14 mouse cellular contexts compared by ENCODE assay signal in the genomic region with DNA sequence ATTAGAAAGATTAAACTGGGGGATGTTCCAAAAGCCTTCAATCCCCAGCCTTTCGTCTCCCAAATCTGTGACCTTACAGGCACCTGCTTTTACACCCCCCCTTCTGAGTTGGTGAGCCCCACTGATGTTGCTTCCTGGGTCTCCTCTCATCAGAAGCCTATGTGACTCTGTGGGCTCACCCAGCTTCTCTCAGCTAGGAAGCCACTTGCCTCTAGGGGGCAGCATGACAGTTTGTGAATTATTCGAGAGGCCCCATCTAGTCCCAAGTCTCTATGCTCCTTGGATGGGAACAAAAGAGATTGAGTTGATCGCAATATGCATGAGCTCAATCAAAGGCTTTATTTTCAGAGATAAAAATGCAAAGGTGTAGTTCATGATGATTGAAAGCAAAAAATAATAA.
A peak's percentile ranks its signal among the peaks of the same experiment; 100 is the strongest.
DNase-seq lines count a peak whose midpoint lies in the region; TF ChIP-seq lines count a peak whose summit lies in the region.
"Had no signal": no experiment of that assay in that cellular context is flagged by ENCODE, and none has a peak within 500 bp of the region (broad histone marks: within the 10 kb centered on the region; RNA-seq: fewer than 3 reads in every experiment).

No protein-coding gene starts in this region.

- H3K4me3 ChIP-seq in kidney, adult 2 months (ENCODE audit: insufficient read depth, low read depth, low read length) = no peak overlapping the region
- H3K4me3 ChIP-seq: forebrain, embryonic 15.5 days; heart, embryonic 13.5 days; limb, embryonic 12.5 days; neural tube, embryonic 15.5 days had no signal

- no peaks in the 10 kb centered on the region for H3K27me3 ChIP-seq in kidney, adult 2 months (replicated peaks; ENCODE audit: control insufficient read depth, insufficient read depth, low read length)
- H3K27me3 ChIP-seq: forebrain, embryonic 15.5 days; heart, embryonic 13.5 days; limb, embryonic 12.5 days; neural tube, embryonic 15.5 days had no signal

- WGBS in kidney, adult 2 months = 84% methylated on average over 3 of the region's 3 CpGs

- TF ChIP-seq CTCF in kidney, adult 2 months (conservative IDR thresholded peaks at IDR 0.05; ENCODE audit: insufficient read depth, insufficient read length, low read depth, low read length) = peak; percentile 13; the same call in 1 of the 2 replicates

- H3K36me3 ChIP-seq in kidney, adult 2 months (ENCODE audit: control insufficient read depth, insufficient read depth, low read length) = no peaks in the 10 kb centered on the region
- H3K36me3 ChIP-seq: forebrain, embryonic 15.5 days; heart, embryonic 13.5 days; limb, embryonic 12.5 days; neural tube, embryonic 15.5 days had no signal

- no peak for TF ChIP-seq POLR2A in kidney, adult 2 months (IDR thresholded peaks at IDR 0.05; ENCODE audit: low read depth, low read length)

- no peak overlapping the region for H3K27ac ChIP-seq in kidney, adult 2 months (ENCODE audit: insufficient read depth, low read depth, low read length)
- H3K27ac ChIP-seq: forebrain, embryonic 15.5 days; heart, embryonic 13.5 days; limb, embryonic 12.5 days; neural tube, embryonic 15.5 days had no signal

- DNase-seq in adrenal gland, postnatal 10 days = peak; percentile 24
- DNase-seq in adrenal gland, adult 8-10 months = no peak
- peak; percentile 1 for DNase-seq in kidney, adult 2 months
- no peak for DNase-seq in kidney, adult 18-20 months
- peak; percentile 18 for DNase-seq in right cerebral cortex, postnatal 14 days
- DNase-seq in right cerebral cortex, postnatal 25 days = no peak
- DNase-seq in right cerebral cortex, postnatal 4 days = no peak
- no peak for DNase-seq in spleen, postnatal 14 days (ENCODE audit: low spot score in 2 of 2)
- DNase-seq: kidney, adult 11 months; thymus, postnatal 4 days had no signal

- no peaks in the 10 kb centered on the region for H3K4me1 ChIP-seq in kidney, adult 2 months (ENCODE audit: control insufficient read depth, insufficient read depth, low read length)
- H3K4me1 ChIP-seq: heart, embryonic 13.5 days; limb, embryonic 12.5 days had no signal

Comparison
In these comparisons a context has a peak if more than half of its experiments do, and no peak if none do; other contexts are left out.
1. DNase-seq: peak in adrenal gland, postnatal 10 days (single experiment), kidney, adult 2 months (single experiment) and right cerebral cortex, postnatal 14 days (single experiment); none in adrenal gland, adult 8-10 months (single experiment), kidney, adult 18-20 months (single experiment), right cerebral cortex, postnatal 25 days (single experiment), right cerebral cortex, postnatal 4 days (single experiment) and spleen, postnatal 14 days (0 of 2).